Mouse (Mus musculus) forebrain, embryonic 16.5 days (tissue): ENCODE measurements around the gene Ostm1. TPM values are rescaled to one million over a fixed set of nuclear protein-coding genes. Genes with fewer than 3 reads are reported as not detected.

ENCODE experiments used
- ATAC-seq: fragments of 200-750 bp; cut with Nextera tagmentation; 2 replicates; pipeline ENCODE4 v1.8.0; 2017; ENCODE audit warnings: mild to moderate bottlenecking, moderate library complexity
- H3K27ac ChIP-seq: fragments of 300-500 bp; sonication (generic); 2 replicates; pipeline ENCODE4 v1.5.1; 2014; ENCODE audit warnings: low read length, control low read depth
- H3K27me3 ChIP-seq: fragments of 300-500 bp; sonication (generic); replicated peaks from 2 replicates; pipeline ENCODE4 v1.6.1; 2014; ENCODE audit warnings: low read length; ENCODE audit not compliant: control insufficient read depth, insufficient read depth
- H3K36me3 ChIP-seq: fragments of 300-500 bp; sonication (generic); 2 replicates; pipeline ENCODE4 v1.6.1; 2014; ENCODE audit not compliant: control insufficient read depth, insufficient read depth
- H3K4me1 ChIP-seq: fragments of 300-500 bp; sonication (generic); replicated peaks from 2 replicates; pipeline ENCODE4 v1.6.1; 2014; ENCODE audit warnings: low read length; ENCODE audit not compliant: control insufficient read depth, insufficient read depth
- H3K4me2 ChIP-seq: fragments of 300-500 bp; sonication (generic); 2 replicates; pipeline ENCODE4 v1.6.1; 2014; ENCODE audit warnings: mild to moderate bottlenecking, low read length, control low read depth
- H3K4me3 ChIP-seq: fragments of 300-500 bp; sonication (generic); replicated peaks from 2 replicates; pipeline ENCODE4 v1.5.1; 2014; ENCODE audit warnings: mild to moderate bottlenecking, low read length, control low read depth
- H3K9ac ChIP-seq: fragments of 300-500 bp; sonication (generic); replicated peaks from 2 replicates; pipeline ENCODE4 v1.6.1; 2014; ENCODE audit warnings: low read depth, low read length, control low read depth
- H3K9me3 ChIP-seq: fragments of 300-500 bp; sonication (generic); 2 replicates; pipeline ENCODE4 v1.6.1; 2016; ENCODE audit warnings: low read length; ENCODE audit not compliant: control insufficient read depth
- WGBS: fragments of 180-500 bp; shearing (Covaris S2); extraction: QIAGEN DNeasy Blood & Tissue Kit; methylation state at CpG from one replicate; pipeline ENCODE4 v1.1.7; 2014; 5-methylcytosine and 5-hydroxymethylcytosine counted together
- polyA plus RNA-seq: library from polyadenylated mRNA; unstranded; fragments of >200 nt; fragmentation: Nextera tagmentation; extraction: Ambion mirVana; gene quantifications from 2 replicates; pipeline ENCODE4 v1.2.1, GENCODE M21; 2015

The Ostm1 gene
- polyA plus RNA-seq, 1 experiment from 2014 or later = 49.3 TPM

- WGBS = 18% methylated on average over 23 of the region's 23 CpGs
- peak overlapping the region; percentile 39 for H3K4me3 ChIP-seq
- H3K4me2 ChIP-seq = peak overlapping the region; percentile 73
- H3K9me3 ChIP-seq = no peaks in the 10 kb centered on the region
- H3K36me3 ChIP-seq = no peaks in the 10 kb centered on the region
- H3K27me3 ChIP-seq = 0 out of 2 replicates have a peak, but pooled peaks cover 2% of the 10 kb centered on the region
- peak overlapping the region; percentile 41; the same call in 1 of the 2 replicates for H3K27ac ChIP-seq
- peaks cover 59% of the 10 kb centered on the region for H3K4me1 ChIP-seq
- H3K9ac ChIP-seq = peak overlapping the region; percentile 48
- no peak for ATAC-seq
These were observed 49.9 kb downstream of the Ostm1 start for GRCm38 (mm10) chr10:42633361-42634121.

DNA sequence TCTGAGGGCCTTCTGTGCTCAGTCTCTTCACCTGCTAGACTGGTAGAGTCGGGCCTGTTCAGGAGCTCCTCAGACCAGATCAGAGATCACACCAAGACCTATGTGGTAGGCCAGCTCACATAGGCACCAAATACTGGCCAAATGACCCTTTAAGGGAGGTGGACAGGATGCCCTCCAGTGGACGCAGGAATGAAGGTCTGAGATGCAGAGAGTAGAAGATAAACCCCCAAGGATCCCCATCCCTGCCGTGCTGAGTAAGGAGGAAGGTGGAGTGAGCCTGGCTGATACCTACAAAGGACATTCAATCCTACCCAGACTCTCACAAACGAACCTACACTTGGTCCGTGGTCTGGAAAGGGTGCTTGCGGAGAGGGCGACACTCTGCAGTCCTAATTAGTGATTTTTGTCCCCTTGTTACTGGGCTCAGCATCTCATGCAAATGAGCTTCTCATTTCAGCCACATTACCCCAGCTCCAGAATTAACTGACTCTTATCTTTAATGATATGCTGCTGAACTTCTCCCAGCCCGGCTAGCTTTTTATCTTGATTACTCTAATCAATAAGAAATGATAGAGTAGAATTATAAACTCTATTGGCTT is 50.6 kb downstream of the Ostm1 start:
- H3K9me3 ChIP-seq = no peaks in the 10 kb centered on the region
- 0 out of 2 replicates have a peak, but pooled peaks cover 1% of the 10 kb centered on the region for H3K27me3 ChIP-seq
- peak overlapping the region; percentile 49 for H3K27ac ChIP-seq
- no peak overlapping the region for H3K9ac ChIP-seq
- peak overlapping the region; percentile 73 for H3K4me2 ChIP-seq
- no peak for ATAC-seq
- no peak overlapping the region for H3K4me3 ChIP-seq
- WGBS = 1% methylated on average over 8 of the region's 8 CpGs
- peaks cover 59% of the 10 kb centered on the region for H3K4me1 ChIP-seq
- H3K36me3 ChIP-seq = no peaks in the 10 kb centered on the region

DNA sequence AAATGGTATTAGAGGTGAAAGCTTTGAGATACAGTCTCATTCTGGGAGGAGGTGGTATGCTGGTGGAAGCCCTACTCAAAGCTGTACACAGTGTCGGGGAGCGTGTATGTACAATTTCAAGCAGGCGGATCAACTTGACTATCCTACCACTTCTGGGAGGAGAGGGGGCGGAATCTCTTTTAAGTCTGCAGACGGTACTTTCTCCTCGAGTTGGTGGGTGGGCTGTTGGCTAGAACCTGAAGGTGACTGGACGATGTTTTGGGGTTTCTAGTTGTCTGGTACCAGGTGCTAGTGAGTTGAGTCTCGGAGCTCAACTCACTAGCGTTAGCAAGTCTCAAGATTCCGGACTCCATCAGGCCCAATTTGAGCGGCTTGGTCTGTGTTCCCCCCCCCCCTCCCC is 51.4 kb downstream of the Ostm1 start:
- H3K27me3 ChIP-seq = no peaks in the 10 kb centered on the region
- no peaks in the 10 kb centered on the region for H3K36me3 ChIP-seq
- ATAC-seq = no peak
- H3K4me1 ChIP-seq = peaks cover 59% of the 10 kb centered on the region
- H3K9me3 ChIP-seq = no peaks in the 10 kb centered on the region
- 5% methylated on average over 11 of the region's 11 CpGs for WGBS
- H3K4me3 ChIP-seq = peak overlapping the region; percentile 42
- peak overlapping the region; percentile 63 for H3K4me2 ChIP-seq
- H3K9ac ChIP-seq = peak overlapping the region; percentile 47; the same call in 1 of the 2 replicates
- no peak overlapping the region for H3K27ac ChIP-seq

DNA sequence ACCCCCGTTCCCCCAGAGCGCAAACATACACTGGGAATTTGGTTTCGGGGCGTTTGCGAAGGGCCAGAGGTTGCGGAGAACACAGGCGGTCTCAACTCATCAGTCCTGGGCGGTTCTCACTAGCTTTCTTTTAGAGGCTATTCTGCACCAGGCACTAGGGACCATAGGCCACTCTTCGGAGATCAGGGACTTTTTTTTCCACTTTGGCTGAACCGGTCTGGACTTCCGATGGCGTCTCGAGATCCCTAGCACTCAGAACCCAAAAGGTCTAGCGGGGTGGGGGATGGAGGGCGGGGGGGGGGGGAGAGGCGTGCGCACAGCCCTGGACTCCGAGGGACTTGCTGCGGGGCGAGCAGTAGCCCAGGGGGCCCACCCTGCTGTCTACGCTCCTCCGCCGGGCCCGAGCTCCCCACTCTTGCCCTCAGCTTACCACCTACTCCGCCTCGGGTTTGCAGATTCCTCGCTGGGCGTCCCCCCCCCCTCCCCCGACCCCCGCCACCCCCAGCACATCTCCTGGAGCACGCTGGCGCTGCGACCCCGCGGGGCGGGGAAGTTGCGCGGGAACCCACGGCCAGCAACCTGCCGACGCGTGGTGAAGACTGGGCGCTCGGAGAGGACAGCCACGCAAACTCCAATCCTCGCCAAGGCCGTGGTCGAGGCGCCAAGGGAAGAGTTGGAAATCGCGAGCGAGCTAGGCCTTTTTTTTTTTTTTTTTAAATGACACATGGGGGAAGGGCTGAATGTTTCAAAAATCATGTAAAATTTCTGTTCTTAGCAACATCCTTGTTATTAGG is 52.1 kb downstream of the Ostm1 start:
- ATAC-seq = no peak
- H3K36me3 ChIP-seq = no peaks in the 10 kb centered on the region
- H3K27me3 ChIP-seq = no peaks in the 10 kb centered on the region
- under 1% methylated on average over 44 of the region's 52 CpGs for WGBS
- H3K9ac ChIP-seq = peak overlapping the region; percentile 47
- no peak overlapping the region for H3K27ac ChIP-seq
- H3K4me3 ChIP-seq = peak overlapping the region; percentile 42
- H3K9me3 ChIP-seq = no peaks in the 10 kb centered on the region
- peaks cover 57% of the 10 kb centered on the region for H3K4me1 ChIP-seq
- H3K4me2 ChIP-seq = peak overlapping the region; percentile 63

- Histone ChIP-seq H3K9ac (no peak overlapping the region), H3K36me3 (no peaks in the 10 kb centered on the region), H3K9me3 (no peaks in the 10 kb centered on the region), H3K4me3 (peak overlapping the region; percentile 16), H3K27ac (no peak overlapping the region), H3K4me1 (peaks cover 51% of the 10 kb centered on the region), H3K27me3 (no peaks in the 10 kb centered on the region), H3K4me2 (peak overlapping the region; percentile 63)
- no peak for ATAC-seq
- WGBS = 6% methylated on average over 27 of the region's 27 CpGs
These were observed 52.9 kb downstream of the Ostm1 start for GRCm38 (mm10) chr10:42636360-42637182.

- H3K4me1 ChIP-seq = peaks cover 44% of the 10 kb centered on the region
- peak overlapping the region; percentile 16; the same call in 1 of the 2 replicates for H3K4me3 ChIP-seq
- H3K9me3 ChIP-seq = no peaks in the 10 kb centered on the region
- H3K27ac ChIP-seq = no peak overlapping the region
- no peaks in the 10 kb centered on the region for H3K27me3 ChIP-seq
- H3K36me3 ChIP-seq = no peaks in the 10 kb centered on the region
- ATAC-seq = peak; percentile 21; the same call in 1 of the 2 replicates
- 5% methylated on average over 18 of the region's 18 CpGs for WGBS
- peak overlapping the region; percentile 63 for H3K4me2 ChIP-seq
- H3K9ac ChIP-seq = no peak overlapping the region
These were observed 53.7 kb downstream of the Ostm1 start for GRCm38 (mm10) chr10:42637183-42637788.

DNA sequence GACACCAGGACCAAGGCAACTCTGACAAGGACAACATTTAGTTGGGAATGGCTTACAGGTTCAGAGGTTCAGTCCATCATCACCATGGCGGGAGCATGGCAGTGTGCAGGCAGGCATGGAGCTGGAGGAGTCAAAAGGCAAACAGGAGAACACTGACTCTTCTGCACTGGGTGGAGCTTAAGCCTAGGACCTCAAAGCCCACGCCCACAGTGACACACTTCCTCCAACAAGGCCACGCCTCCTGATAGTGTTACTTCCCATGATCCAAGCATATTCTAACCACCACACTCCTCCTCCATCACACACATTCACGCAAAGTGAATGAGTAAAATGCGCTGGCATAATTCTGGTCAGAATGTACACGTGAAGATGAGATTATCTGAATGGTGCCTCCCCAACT is 56.2 kb downstream of the Ostm1 start:
- Histone ChIP-seq H3K36me3 (no peaks in the 10 kb centered on the region), H3K4me2 (no peak overlapping the region), H3K4me3 (no peak overlapping the region), H3K9ac (no peak overlapping the region), H3K27ac (no peak overlapping the region), H3K27me3 (no peaks in the 10 kb centered on the region), H3K4me1 (peaks cover 19% of the 10 kb centered on the region), H3K9me3 (no peaks in the 10 kb centered on the region)
- 89% methylated on average over 6 of the region's 6 CpGs for WGBS
- ATAC-seq = no peak

DNA sequence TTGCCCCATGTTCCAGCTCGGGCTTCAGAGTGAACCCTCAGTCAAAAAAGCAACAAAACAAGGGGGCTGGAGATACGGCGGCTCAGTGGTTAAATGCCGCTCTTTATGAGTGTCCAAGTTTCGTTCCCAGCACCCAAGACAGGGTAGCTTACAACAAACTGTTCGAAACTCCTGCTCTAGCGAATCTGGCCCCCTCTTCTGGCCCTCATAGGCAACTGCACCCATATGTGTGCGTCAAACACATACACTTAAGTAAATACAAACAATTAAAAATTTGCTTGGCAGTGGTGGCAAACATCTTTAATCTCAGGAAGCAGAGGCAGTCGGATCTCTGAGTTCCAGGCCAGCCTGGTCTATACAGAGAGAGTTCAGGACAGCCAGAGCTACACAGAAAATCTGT is 60.0 kb downstream of the Ostm1 start:
- no peak overlapping the region for H3K27ac ChIP-seq
- ATAC-seq = no peak
- no peak overlapping the region for H3K9ac ChIP-seq
- no peaks in the 10 kb centered on the region for H3K36me3 ChIP-seq
- WGBS = 90% methylated on average over 9 of the region's 9 CpGs
- no peak overlapping the region for H3K4me3 ChIP-seq
- no peaks in the 10 kb centered on the region for H3K4me1 ChIP-seq
- no peak overlapping the region for H3K4me2 ChIP-seq
- H3K27me3 ChIP-seq = no peaks in the 10 kb centered on the region
- no peaks in the 10 kb centered on the region for H3K9me3 ChIP-seq
